Mouse (Mus musculus): Measurements from ENCODE around the gene Ltbp1. TPM values are rescaled to one million over a fixed set of nuclear protein-coding genes. Genes with fewer than 3 reads are reported as not detected.
A peak's percentile ranks its signal among the peaks of the same experiment; 100 is the strongest.

Ltbp1 gene
- polyA plus RNA-seq, 1 experiment: 12.2 TPM

GRCm38 (mm10) chr17:75378256-75378871 lies 373.0 kb downstream of the Ltbp1 start:
- no peaks in the 10 kb centered on the region for H3K4me1 ChIP-seq (ENCODE audit: control insufficient read depth, insufficient read depth, insufficient read length, low read length)
- H3K36me3 ChIP-seq (ENCODE audit: control insufficient read depth, insufficient read depth, low read length): no peaks in the 10 kb centered on the region
- H3K4me3 ChIP-seq (ENCODE audit: low read depth, low read length): no peak overlapping the region
- H3K27ac ChIP-seq (ENCODE audit: insufficient read depth, low read depth, low read length): no peak overlapping the region
- 31% methylated on average over 9 of the region's 9 CpGs for WGBS
- no peak for TF ChIP-seq POLR2A (IDR thresholded peaks at IDR 0.05; ENCODE audit: low read depth, low read length)
- TF ChIP-seq CTCF (IDR thresholded peaks at IDR 0.05; ENCODE audit: extremely low read depth, insufficient read length, insufficient replicate concordance, low read depth, low read length): no peak
- no peaks in the 10 kb centered on the region for H3K27me3 ChIP-seq (ENCODE audit: control insufficient read depth, insufficient read depth, low read length)

GRCm38 (mm10) chr17:75380167-75380566 lies 374.8 kb downstream of the Ltbp1 start:
- TF ChIP-seq POLR2A (IDR thresholded peaks at IDR 0.05; ENCODE audit: low read depth, low read length) (no peak), CTCF (IDR thresholded peaks at IDR 0.05; ENCODE audit: extremely low read depth, insufficient read length, insufficient replicate concordance, low read depth, low read length) (no peak)
- WGBS: 72% methylated on average over 2 of the region's 2 CpGs
- no peaks in the 10 kb centered on the region for H3K36me3 ChIP-seq (ENCODE audit: control insufficient read depth, insufficient read depth, low read length)
- no peaks in the 10 kb centered on the region for H3K4me1 ChIP-seq (ENCODE audit: control insufficient read depth, insufficient read depth, insufficient read length, low read length)
- H3K4me3 ChIP-seq (ENCODE audit: low read depth, low read length): no peak overlapping the region
- H3K27ac ChIP-seq (ENCODE audit: insufficient read depth, low read depth, low read length): no peak overlapping the region
- H3K27me3 ChIP-seq (ENCODE audit: control insufficient read depth, insufficient read depth, low read length): no peaks in the 10 kb centered on the region

- Histone ChIP-seq H3K27me3 (ENCODE audit: control insufficient read depth, insufficient read depth, low read length) (no peaks in the 10 kb centered on the region), H3K36me3 (ENCODE audit: control insufficient read depth, insufficient read depth, low read length) (0 out of 2 replicates have a peak, but pooled peaks cover 1% of the 10 kb centered on the region), H3K4me1 (ENCODE audit: control insufficient read depth, insufficient read depth, insufficient read length, low read length) (peaks cover 5% of the 10 kb centered on the region), H3K4me3 (ENCODE audit: low read depth, low read length) (no peak overlapping the region), H3K27ac (ENCODE audit: insufficient read depth, low read depth, low read length) (no peak overlapping the region)
- WGBS: 79% methylated on average over 4 of the region's 4 CpGs
- TF ChIP-seq CTCF (IDR thresholded peaks at IDR 0.05; ENCODE audit: extremely low read depth, insufficient read length, insufficient replicate concordance, low read depth, low read length) (no peak), POLR2A (IDR thresholded peaks at IDR 0.05; ENCODE audit: low read depth, low read length) (no peak)
Observed at GRCm38 (mm10) chr17:75388402-75388801, 383.0 kb downstream of the Ltbp1 start.

- no peak for TF ChIP-seq POLR2A (IDR thresholded peaks at IDR 0.05; ENCODE audit: low read depth, low read length)
- TF ChIP-seq CTCF (IDR thresholded peaks at IDR 0.05; ENCODE audit: extremely low read depth, insufficient read length, insufficient replicate concordance, low read depth, low read length): peak; percentile 36; the same call in 1 of the 2 replicates
- Histone ChIP-seq H3K4me1 (ENCODE audit: control insufficient read depth, insufficient read depth, insufficient read length, low read length) (peaks cover 12% of the 10 kb centered on the region), H3K27me3 (ENCODE audit: control insufficient read depth, insufficient read depth, low read length) (no peaks in the 10 kb centered on the region), H3K27ac (ENCODE audit: insufficient read depth, low read depth, low read length) (no peak overlapping the region), H3K36me3 (ENCODE audit: control insufficient read depth, insufficient read depth, low read length) (0 out of 2 replicates have a peak, but pooled peaks cover 1% of the 10 kb centered on the region), H3K4me3 (ENCODE audit: low read depth, low read length) (no peak overlapping the region)
- 81% methylated on average over 10 of the region's 10 CpGs for WGBS
Observed at GRCm38 (mm10) chr17:75390142-75390541, 384.8 kb downstream of the Ltbp1 start.

- WGBS: 44% methylated on average over 6 of the region's 6 CpGs
- H3K36me3 ChIP-seq (ENCODE audit: control insufficient read depth, insufficient read depth, low read length): 0 out of 2 replicates have a peak, but pooled peaks cover 1% of the 10 kb centered on the region
- H3K4me3 ChIP-seq (ENCODE audit: low read depth, low read length): no peak overlapping the region
- no peak for TF ChIP-seq POLR2A (IDR thresholded peaks at IDR 0.05; ENCODE audit: low read depth, low read length)
- TF ChIP-seq CTCF (IDR thresholded peaks at IDR 0.05; ENCODE audit: extremely low read depth, insufficient read length, insufficient replicate concordance, low read depth, low read length): no peak
- H3K27ac ChIP-seq (ENCODE audit: insufficient read depth, low read depth, low read length): peak overlapping the region; percentile 91
- peaks cover 12% of the 10 kb centered on the region for H3K4me1 ChIP-seq (ENCODE audit: control insufficient read depth, insufficient read depth, insufficient read length, low read length)
- no peaks in the 10 kb centered on the region for H3K27me3 ChIP-seq (ENCODE audit: control insufficient read depth, insufficient read depth, low read length)
Observed at GRCm38 (mm10) chr17:75391429-75392192, 386.2 kb downstream of the Ltbp1 start.

GRCm38 (mm10) chr17:75406405-75406804 lies 401.0 kb downstream of the Ltbp1 start:
- no peak overlapping the region for H3K4me3 ChIP-seq (ENCODE audit: low read depth, low read length)
- no peaks in the 10 kb centered on the region for H3K4me1 ChIP-seq (ENCODE audit: control insufficient read depth, insufficient read depth, insufficient read length, low read length)
- WGBS: 51% methylated on average over 4 of the region's 4 CpGs
- no peaks in the 10 kb centered on the region for H3K27me3 ChIP-seq (ENCODE audit: control insufficient read depth, insufficient read depth, low read length)
- H3K27ac ChIP-seq (ENCODE audit: insufficient read depth, low read depth, low read length): no peak overlapping the region
- no peaks in the 10 kb centered on the region for H3K36me3 ChIP-seq (ENCODE audit: control insufficient read depth, insufficient read depth, low read length)
- TF ChIP-seq POLR2A (IDR thresholded peaks at IDR 0.05; ENCODE audit: low read depth, low read length): no peak
- TF ChIP-seq CTCF (IDR thresholded peaks at IDR 0.05; ENCODE audit: extremely low read depth, insufficient read length, insufficient replicate concordance, low read depth, low read length): no peak

GRCm38 (mm10) chr17:75416861-75417260 lies 411.5 kb downstream of the Ltbp1 start:
- Histone ChIP-seq H3K27ac (ENCODE audit: insufficient read depth, low read depth, low read length) (no peak overlapping the region), H3K4me1 (ENCODE audit: control insufficient read depth, insufficient read depth, insufficient read length, low read length) (no peaks in the 10 kb centered on the region), H3K4me3 (ENCODE audit: low read depth, low read length) (no peak overlapping the region), H3K27me3 (ENCODE audit: control insufficient read depth, insufficient read depth, low read length) (no peaks in the 10 kb centered on the region), H3K36me3 (ENCODE audit: control insufficient read depth, insufficient read depth, low read length) (no peaks in the 10 kb centered on the region)
- 69% methylated on average over 3 of the region's 3 CpGs for WGBS
- no peak for TF ChIP-seq CTCF (IDR thresholded peaks at IDR 0.05; ENCODE audit: extremely low read depth, insufficient read length, insufficient replicate concordance, low read depth, low read length)
